ENCODE assay signal across 9 mouse cellular contexts in genomic region chr6:77633997-77634396, GRCm38 (mm10).
DNase-seq lines count a peak whose midpoint lies in the region; ATAC-seq and TF ChIP-seq lines count a peak whose summit lies in the region.
"Had no signal": no experiment of that assay in that cellular context is flagged by ENCODE, and none has a peak within 500 bp of the region (broad histone marks: within the 10 kb centered on the region; RNA-seq: fewer than 3 reads in every experiment).

No protein-coding gene starts in this region.

- no peak overlapping the region for H3K9ac ChIP-seq in intestine, postnatal 0 days (ENCODE audit: low read depth, low read length)
- H3K9ac ChIP-seq in neural tube, embryonic 14.5 days (replicated peaks; ENCODE audit: low read depth, low read length) = no peak overlapping the region
- H3K9ac ChIP-seq: heart, embryonic 13.5 days had no signal

- no peak for ATAC-seq in intestine, postnatal 0 days
- ATAC-seq in neural tube, embryonic 14.5 days (ENCODE audit: low read depth) = peak; percentile 65

- no peaks in the 10 kb centered on the region for H3K27me3 ChIP-seq in intestine, postnatal 0 days (replicated peaks; ENCODE audit: control insufficient read depth, insufficient read depth, low read length)
- H3K27me3 ChIP-seq in neural tube, embryonic 14.5 days (ENCODE audit: control insufficient read depth, insufficient read depth, low read length) = no peaks in the 10 kb centered on the region
- H3K27me3 ChIP-seq: heart, embryonic 13.5 days had no signal

- no peak overlapping the region for H3K4me2 ChIP-seq in intestine, postnatal 0 days (replicated peaks; ENCODE audit: low read depth)
- no peak overlapping the region for H3K4me2 ChIP-seq in neural tube, embryonic 14.5 days (ENCODE audit: low read depth, low read length)
- H3K4me2 ChIP-seq: heart, embryonic 13.5 days had no signal

- H3K36me3 ChIP-seq in intestine, postnatal 0 days (ENCODE audit: control insufficient read depth, insufficient read depth) = no peaks in the 10 kb centered on the region
- H3K36me3 ChIP-seq in neural tube, embryonic 14.5 days (ENCODE audit: control insufficient read depth, insufficient read depth, low read length) = no peaks in the 10 kb centered on the region
- H3K36me3 ChIP-seq: heart, embryonic 13.5 days had no signal

- H3K9me3 ChIP-seq in intestine, postnatal 0 days (ENCODE audit: control insufficient read depth) = no peaks in the 10 kb centered on the region
- H3K9me3 ChIP-seq in neural tube, embryonic 14.5 days (ENCODE audit: control insufficient read depth, low read length) = no peaks in the 10 kb centered on the region
- H3K9me3 ChIP-seq: heart, embryonic 13.5 days had no signal

- peak; percentile 52 for TF ChIP-seq CTCF in gastrocnemius, adult 2 months (IDR thresholded peaks at IDR 0.05)
- TF ChIP-seq CTCF in intestine, postnatal 0 days (IDR thresholded peaks at IDR 0.05; ENCODE audit: low read depth) = peak; percentile 77

- H3K27ac ChIP-seq in gastrocnemius, adult 2 months = no peak overlapping the region
- no peak overlapping the region for H3K27ac ChIP-seq in intestine, postnatal 0 days (ENCODE audit: low read depth, low read length)
- H3K27ac ChIP-seq in neural tube, embryonic 14.5 days (ENCODE audit: low read depth, low read length) = no peak overlapping the region
- H3K27ac ChIP-seq: heart, embryonic 13.5 days had no signal

- H3K4me1 ChIP-seq in intestine, postnatal 0 days (replicated peaks; ENCODE audit: control insufficient read depth, insufficient read depth, low read length) = no peaks in the 10 kb centered on the region
- H3K4me1 ChIP-seq in neural tube, embryonic 14.5 days (ENCODE audit: control insufficient read depth, insufficient read depth, low read length) = no peaks in the 10 kb centered on the region
- H3K4me1 ChIP-seq: heart, embryonic 13.5 days had no signal

- intact Hi-C loops in gastrocnemius, adult 2 months (cut with DNase I) = no loop called here
- intact Hi-C loops in gastrocnemius, postnatal 36 days (cut with DNase I) = no loop called here
- intact Hi-C loops in left cerebral cortex, postnatal 36 days (cut with DNase I) = loop anchor here (2.0 kb wide), 1 partner anchor 691 kb away; no protein-coding TSS in a partner anchor

- H3K4me3 ChIP-seq in gastrocnemius, adult 2 months = no peak overlapping the region
- H3K4me3 ChIP-seq in intestine, postnatal 0 days (ENCODE audit: low read depth, low read length) = no peak overlapping the region
- H3K4me3 ChIP-seq in neural tube, embryonic 14.5 days (ENCODE audit: low read depth, low read length) = no peak overlapping the region
- H3K4me3 ChIP-seq: heart, embryonic 13.5 days had no signal

- 30% methylated on average over 9 of the region's 9 CpGs for WGBS in intestine, postnatal 0 days
- WGBS in neural tube, embryonic 14.5 days = 29% methylated on average over 9 of the region's 9 CpGs

- peak; percentile 16 for DNase-seq in gastrocnemius, adult 2 months
- DNase-seq in gastrocnemius, postnatal 36 days = no peak
- DNase-seq in R1 (ENCODE audit: low read depth, low spot score) = peak; percentile 56
- peak; percentile 41 for DNase-seq in embryo, embryonic 11.5 days (ENCODE audit: low read depth, low spot score)
- DNase-seq in left cerebral cortex, postnatal 36 days (ENCODE audit: low spot score in 2 of 2) = peak; percentile 61 to 62
- no peak for DNase-seq in yolk sac, embryonic 10.5 days (ENCODE audit: low spot score)

Comparison
In these comparisons a context has a peak if more than half of its experiments do, and no peak if none do; other contexts are left out.
1. DNase-seq: peak in gastrocnemius, adult 2 months (single experiment), R1 (single experiment), embryo, embryonic 11.5 days (single experiment) and left cerebral cortex, postnatal 36 days (2 of 2); none in gastrocnemius, postnatal 36 days (0 of 2) and yolk sac, embryonic 10.5 days (single experiment).